Mouse (Mus musculus): ENCODE results near the gene Ect2. TPM values are rescaled to one million over a fixed set of nuclear protein-coding genes. Genes with fewer than 3 reads are reported as not detected.

The Ect2 gene
- polyA plus RNA-seq, 1 experiment from 2014 or later = 33.1 TPM

DNA sequence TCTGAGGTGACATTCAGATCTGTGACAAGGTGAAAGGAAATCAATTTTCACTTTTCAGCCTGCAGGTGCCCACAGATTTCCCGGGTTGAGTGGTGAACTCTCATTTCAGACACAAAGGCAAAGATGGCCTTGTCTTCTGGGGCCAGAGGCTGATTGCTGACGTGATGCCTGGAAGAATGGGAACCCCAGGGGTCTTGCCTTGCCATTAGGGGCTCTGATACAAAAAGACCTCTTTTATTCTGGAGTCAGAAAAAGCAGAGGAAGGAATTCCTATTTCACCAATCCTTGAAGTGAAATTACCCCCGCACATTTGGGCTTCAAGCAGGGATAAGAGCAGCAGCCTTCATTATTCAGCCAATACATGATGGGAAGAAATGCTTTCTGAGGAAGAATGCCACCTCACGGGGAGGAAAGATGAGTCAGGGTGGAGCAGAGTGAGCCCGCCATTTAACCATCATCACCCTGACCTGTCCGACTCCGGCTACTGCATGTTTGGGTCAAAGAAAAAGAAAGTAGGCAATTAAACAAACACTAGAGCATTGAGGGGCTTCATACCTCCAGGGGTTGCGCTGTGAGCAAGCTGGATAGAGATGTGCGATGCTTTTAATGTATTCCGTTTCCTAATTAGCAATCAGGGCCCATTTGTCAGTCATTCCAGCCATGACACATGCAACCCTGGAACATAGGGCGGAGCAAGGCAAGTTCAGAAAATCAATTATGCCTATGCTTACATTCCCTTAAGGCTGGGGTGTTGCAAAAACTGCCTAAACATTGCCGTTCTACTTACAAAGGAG, 94.0 kb downstream of the Ect2 start:
- Histone ChIP-seq H3K27ac (peak overlapping the region; percentile 25; the same call in 1 of the 2 replicates), H3K27me3 (no peaks in the 10 kb centered on the region), H3K4me2 (replicated peaks) (no peak overlapping the region), H3K4me3 (replicated peaks) (no peak overlapping the region), H3K4me1 (replicated peaks) (peaks cover 12% of the 10 kb centered on the region), H3K9ac (replicated peaks) (no peak overlapping the region), H3K36me3 (no peaks in the 10 kb centered on the region), H3K9me3 (0 out of 2 replicates have a peak, but pooled peaks cover 3% of the 10 kb centered on the region)
- WGBS = 50% methylated on average over 12 of the region's 12 CpGs
- peak; percentile 59 for ATAC-seq

DNA sequence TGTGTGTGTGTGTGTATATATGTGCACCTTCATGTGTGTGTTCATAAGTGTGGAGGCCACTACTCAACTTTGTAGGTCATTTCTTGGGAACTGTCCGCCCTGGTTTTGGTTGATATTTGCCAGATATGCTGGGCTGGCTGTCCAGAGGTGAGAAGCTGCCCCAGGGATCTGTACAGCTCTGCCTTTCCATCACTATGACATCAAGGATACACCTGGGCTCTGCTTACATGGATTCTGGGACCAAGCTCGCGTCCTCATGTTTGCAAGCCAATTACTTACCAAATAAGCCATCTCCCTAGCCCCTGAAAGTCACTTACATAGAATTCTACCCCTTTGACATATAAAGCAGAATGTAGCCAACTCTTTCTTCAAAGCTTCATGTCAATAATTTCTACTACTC, 98.2 kb downstream of the Ect2 start:
- H3K27ac ChIP-seq = no peak overlapping the region
- H3K4me2 ChIP-seq (replicated peaks) = no peak overlapping the region
- H3K36me3 ChIP-seq = no peaks in the 10 kb centered on the region
- H3K4me1 ChIP-seq (replicated peaks) = peaks cover 12% of the 10 kb centered on the region
- no peak for ATAC-seq
- H3K9ac ChIP-seq (replicated peaks) = no peak overlapping the region
- no peaks in the 10 kb centered on the region for H3K27me3 ChIP-seq
- 90% methylated on average over 3 of the region's 3 CpGs for WGBS
- no peak overlapping the region for H3K4me3 ChIP-seq (replicated peaks)
- H3K9me3 ChIP-seq = 0 out of 2 replicates have a peak, but pooled peaks cover 3% of the 10 kb centered on the region

GRCm38 (mm10) chr3:27054766-27055165, 98.9 kb downstream of the Ect2 start:
- H3K9me3 ChIP-seq = 0 out of 2 replicates have a peak, but pooled peaks cover 3% of the 10 kb centered on the region
- peaks cover 5% of the 10 kb centered on the region for H3K4me1 ChIP-seq (replicated peaks)
- H3K9ac ChIP-seq (replicated peaks) = no peak overlapping the region
- H3K27me3 ChIP-seq = no peaks in the 10 kb centered on the region
- 80% methylated on average over 2 of the region's 2 CpGs for WGBS
- no peak overlapping the region for H3K4me3 ChIP-seq (replicated peaks)
- no peak for ATAC-seq
- H3K27ac ChIP-seq = no peak overlapping the region
- no peak overlapping the region for H3K4me2 ChIP-seq (replicated peaks)
- H3K36me3 ChIP-seq = no peaks in the 10 kb centered on the region

Other genes with a start within 250 kb of the Ect2 start
- gene Nceh1, start 29.1 kb upstream of the Ect2 start, polyA plus RNA-seq (2015; fragmentation: Nextera tagmentation; extraction: Ambion mirVana) = 4.8 and 5.1 TPM in 2 replicates
- gene Tnfsf10, start 163.2 kb upstream of the Ect2 start, polyA plus RNA-seq (2015; fragmentation: Nextera tagmentation; extraction: Ambion mirVana) = 0.06 and 0.07 TPM in 2 replicates
- 0.13 and 0.27 TPM in 2 replicates for gene Ghsr, start 217.5 kb upstream of the Ect2 start, polyA plus RNA-seq (2015; fragmentation: Nextera tagmentation; extraction: Ambion mirVana)

Data from midbrain, embryonic 13.5 days (tissue).